Mouse (Mus musculus) testis, adult 10 weeks (tissue): ENCODE data around the gene Scgb2b19. TPM values are rescaled to one million over a fixed set of nuclear protein-coding genes. Genes with fewer than 3 reads are reported as not detected.

Experiments
- polyA plus RNA-seq: library from polyadenylated mRNA; stranded (reverse); fragments of 350-450 nt; fragmentation: Illumina TruSeq; extraction: RNeasy Lipid Tissue Mini Kit (QIAGEN cat#74804); gene quantifications from one replicate; pipeline ENCODE4 v1.2.3, GENCODE M21; 2014; ENCODE audit warnings: low read depth, low replicate concordance

Gene Scgb2b19
- not detected for polyA plus RNA-seq

DNA sequence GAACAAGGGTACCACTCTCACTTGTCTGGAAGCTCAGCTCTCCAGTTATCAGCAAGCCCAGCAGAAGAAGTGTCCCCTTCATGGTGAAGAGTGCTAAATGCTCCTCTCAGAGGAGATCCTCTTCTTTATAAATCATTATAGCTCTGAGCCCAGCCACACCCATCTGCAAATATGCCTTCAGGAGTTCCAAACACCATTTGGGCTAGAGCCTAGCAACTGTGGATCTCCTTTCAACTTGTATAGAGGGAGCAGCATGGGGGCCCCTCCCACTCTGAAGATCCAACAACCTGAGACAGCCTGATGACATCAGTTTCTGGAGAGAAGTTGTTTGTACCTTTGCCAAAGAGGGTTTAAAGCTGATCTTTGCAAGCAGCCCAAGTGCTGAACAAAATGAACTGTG, at the start of gene Scgb2b19:
Scgb2b19 (minus strand) TSS at position 101 of the 400 bp plus-strand sequence.

DNA sequence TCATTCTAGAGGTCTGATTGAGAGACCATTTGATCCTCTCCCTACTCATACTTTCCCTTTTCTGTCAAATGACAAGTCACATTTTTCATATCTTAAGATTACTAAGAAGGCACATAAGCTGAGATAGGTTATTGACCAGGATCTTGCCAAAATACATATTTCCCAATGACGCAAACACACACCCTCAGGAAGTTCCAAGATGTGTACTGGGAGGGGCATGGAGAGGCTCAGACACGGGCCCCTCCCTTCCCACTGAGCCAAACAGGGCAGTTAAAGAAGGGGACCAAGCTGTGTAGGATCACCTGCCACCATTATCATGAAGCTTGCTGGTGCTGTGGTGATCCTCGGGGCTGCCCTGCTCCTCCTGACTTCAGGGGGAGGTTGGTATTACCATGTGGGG, 6.9 kb upstream of the Scgb2b19 start, which contains the start of gene Scgb1b19:
Scgb1b19 (plus strand) TSS at position 301 of the 400 bp plus-strand sequence.

Other genes with a start within 250 kb of the Scgb2b19 start
- not detected for gene Scgb2b17, start 223.8 kb downstream of the Scgb2b19 start, polyA plus RNA-seq
- not detected for gene Scgb1b17, start 216.9 kb downstream of the Scgb2b19 start, polyA plus RNA-seq
- gene Scgb2b18, start 106.5 kb downstream of the Scgb2b19 start, polyA plus RNA-seq, result not detected
- not detected for gene Scgb1b18, start 94.8 kb downstream of the Scgb2b19 start, polyA plus RNA-seq
- gene Scgb1b19, start 7.0 kb upstream of the Scgb2b19 start, polyA plus RNA-seq, result not detected
- gene Scgb2b20, start 86.0 kb upstream of the Scgb2b19 start, polyA plus RNA-seq, result not detected
- gene Scgb1b20, start 92.9 kb upstream of the Scgb2b19 start, polyA plus RNA-seq, result not detected
- gene Scgb2b21, start 240.1 kb upstream of the Scgb2b19 start, polyA plus RNA-seq, result not detected